Mouse (Mus musculus): ENCODE data around the gene Cep68.

Gene Cep68

GRCm38 (mm10) chr11:20204870-20205446 is 44.3 kb downstream of the Cep68 start:
- DNase-seq (ENCODE audit: low spot score) = no peak

DNA sequence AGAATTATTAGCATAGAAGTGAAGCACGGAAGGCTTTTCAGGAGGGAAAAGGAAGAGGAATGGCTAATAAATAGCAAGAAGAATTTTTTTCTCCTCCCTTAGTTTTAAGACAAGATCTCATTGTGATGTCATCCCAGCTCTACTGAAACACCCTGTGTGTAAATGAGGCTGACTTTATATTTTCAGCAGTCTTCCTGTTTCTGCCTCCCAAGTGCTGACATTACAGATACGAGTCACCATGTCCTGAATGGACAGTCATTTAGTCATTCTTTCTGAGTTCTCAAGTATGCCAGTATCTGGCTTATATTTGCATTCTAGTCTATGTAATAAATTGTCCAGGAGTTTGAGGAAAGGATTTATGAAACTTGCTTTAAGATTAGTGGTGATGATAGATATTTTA is 44.9 kb downstream of the Cep68 start:
- DNase-seq (ENCODE audit: low spot score) = no peak

DNA sequence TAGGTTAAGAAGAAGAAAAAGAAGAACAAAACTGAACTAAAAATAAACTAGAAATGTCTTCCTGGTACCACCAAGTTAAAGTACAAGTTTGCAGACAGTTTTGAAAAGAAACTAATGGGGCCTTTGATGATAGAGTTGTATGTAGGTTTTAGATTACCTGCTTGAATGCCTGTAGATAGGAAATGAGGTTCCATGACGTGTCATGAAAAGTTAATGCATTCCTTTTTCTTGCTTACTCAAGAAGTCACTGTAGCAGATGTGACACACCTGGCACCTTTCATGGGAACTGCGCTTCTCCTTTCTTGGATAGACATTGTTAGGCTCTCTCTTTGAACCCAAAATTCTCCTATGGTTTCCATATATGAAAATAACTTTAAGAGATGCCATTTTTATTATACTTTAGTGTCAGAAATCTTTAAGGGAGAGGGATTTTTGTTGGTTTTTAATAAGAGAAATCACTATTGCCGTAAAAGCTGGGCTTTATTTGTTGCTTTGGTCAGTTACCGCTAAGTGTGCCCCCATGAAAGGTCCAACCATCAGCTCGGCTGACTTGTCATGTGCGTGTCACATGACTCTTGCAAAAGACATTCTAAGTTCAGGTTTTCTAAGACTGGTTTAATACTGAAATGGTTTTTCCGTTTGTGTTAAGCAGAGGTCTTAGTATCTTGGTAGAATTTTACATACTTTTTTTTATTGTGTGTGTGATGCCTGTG is 46.8 kb downstream of the Cep68 start:
- DNase-seq (ENCODE audit: low spot score) = no peak

DNA sequence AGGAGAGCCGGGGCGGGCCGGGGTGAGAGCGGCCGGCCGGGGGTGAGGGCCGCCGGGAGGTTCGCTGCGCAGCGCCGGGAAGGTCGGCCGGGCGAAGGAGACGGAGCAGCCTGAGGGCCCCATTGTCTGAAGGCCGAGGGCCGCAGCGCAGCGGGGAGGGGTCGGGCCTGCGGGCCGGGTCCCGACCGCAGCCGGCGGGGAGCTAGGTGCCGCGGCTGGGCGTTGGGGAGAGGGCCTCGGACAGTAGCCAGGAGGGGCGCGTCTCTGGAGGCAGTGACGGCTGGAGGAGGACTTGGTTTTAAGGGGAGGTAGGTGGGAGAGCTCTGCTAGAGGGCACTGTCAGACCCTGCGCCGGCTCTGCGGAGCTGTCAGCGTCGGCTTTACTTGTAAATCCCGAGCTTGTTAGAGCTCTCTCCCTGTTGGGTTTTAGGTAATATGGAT is 47.5 kb downstream of the Cep68 start:
- peak; percentile 47 for DNase-seq (ENCODE audit: low spot score)

- peak; percentile 100 for DNase-seq (ENCODE audit: low spot score)
These were observed 48.3 kb downstream of the Cep68 start, which contains the start of gene Rab1a for GRCm38 (mm10) chr11:20200713-20201575. Gene Rab1a, plus strand, starts transcription at chr11:20201432.

GRCm38 (mm10) chr11:20193100-20193736 is 56.0 kb downstream of the Cep68 start:
- no peak for DNase-seq (ENCODE audit: low spot score)

DNA sequence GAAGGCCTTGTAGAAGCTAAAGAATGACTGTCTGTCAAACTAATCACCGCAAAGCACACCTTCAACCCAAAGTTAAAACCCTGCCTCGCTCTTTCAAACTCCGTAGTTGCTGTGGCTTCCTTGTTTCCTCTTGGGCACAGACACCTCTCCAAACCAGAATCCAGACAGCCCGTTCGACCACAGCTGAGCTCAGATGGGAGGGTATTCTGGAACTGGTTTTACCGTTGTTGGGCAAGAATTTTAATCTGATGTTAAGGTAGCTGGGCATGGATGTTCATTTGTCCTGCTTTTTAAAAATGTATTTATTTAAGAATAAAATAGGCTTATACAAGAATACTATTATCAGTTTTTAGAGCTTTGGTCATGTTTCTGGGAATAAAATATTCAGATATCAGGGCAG is 62.0 kb downstream of the Cep68 start:
- DNase-seq (ENCODE audit: low spot score) = peak; percentile 25
